Mouse (Mus musculus) c-Kit-positive CD71-negative TER-119-negative erythroid progenitor cells, embryonic 14.5 days (primary cell): Measurements from ENCODE around the gene Scin.
"Not testable (repeated sequence)": the region's sequence is repeated elsewhere in the genome, so short reads cannot be mapped to it uniquely, and the experiment has no call there.

Source experiments
- DNase-seq: peaks from one replicate; pipeline ENCODE4 v3.0.0-alpha.2; 2013; ENCODE audit warnings: low read depth

Scin gene

DNA sequence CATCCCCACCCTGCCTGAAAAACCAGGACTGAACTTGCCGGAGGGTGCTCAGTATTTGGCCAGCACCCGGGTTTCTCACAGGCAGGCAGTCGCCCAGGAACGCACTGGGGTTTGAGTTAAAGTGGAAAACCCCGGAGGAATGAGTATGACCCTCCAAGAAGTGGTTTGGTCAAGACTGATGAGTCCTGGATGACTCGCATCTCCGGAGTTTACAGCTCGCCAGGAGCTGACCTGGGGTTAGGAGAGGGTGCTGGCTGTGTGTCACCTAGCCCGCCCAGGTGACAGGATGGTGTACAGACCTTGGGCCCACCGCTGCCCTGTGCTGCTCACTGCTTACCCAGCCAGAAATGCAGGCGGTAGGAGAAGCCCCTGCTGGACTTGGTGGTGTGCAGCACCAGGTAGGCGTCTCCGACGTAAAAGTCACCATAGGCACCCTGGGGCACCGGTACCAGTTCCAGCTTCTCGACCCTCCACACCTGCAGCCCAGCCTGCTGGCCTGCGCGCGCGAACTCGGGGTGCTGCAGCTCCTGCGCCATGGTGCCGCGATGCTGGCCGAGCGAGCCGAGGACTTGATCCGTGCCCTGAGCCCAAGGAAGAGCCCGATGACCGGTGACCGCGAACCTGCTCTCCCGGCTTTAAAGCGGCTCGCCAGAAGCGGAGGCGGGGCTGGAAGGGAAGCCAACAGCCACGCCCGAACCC, at the start of gene Scin:
Gene Scin, minus strand, starts transcription at position 656 of the 699 bp plus-strand sequence.
- no peak for DNase-seq

DNA sequence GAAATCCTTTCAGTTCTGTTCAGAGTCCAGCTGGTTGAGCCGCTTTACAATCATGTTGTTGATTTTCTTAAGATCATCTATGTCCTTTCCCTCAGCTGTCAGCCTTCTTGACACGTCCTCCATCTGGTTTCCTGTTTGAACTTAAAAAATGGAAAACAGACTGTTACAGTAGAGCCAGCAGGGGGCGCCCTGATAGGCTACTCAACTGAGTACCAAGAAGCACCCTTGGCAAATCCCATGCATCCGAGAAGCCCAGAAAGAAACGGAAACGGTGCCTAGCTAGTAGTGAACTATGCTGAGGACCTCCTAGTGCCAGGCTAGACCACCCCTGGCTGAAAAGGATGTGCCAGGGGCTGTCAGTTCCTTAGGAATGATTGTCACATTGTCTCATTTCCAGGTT, 43.1 kb upstream of the Scin start:
- no peak for DNase-seq

DNA sequence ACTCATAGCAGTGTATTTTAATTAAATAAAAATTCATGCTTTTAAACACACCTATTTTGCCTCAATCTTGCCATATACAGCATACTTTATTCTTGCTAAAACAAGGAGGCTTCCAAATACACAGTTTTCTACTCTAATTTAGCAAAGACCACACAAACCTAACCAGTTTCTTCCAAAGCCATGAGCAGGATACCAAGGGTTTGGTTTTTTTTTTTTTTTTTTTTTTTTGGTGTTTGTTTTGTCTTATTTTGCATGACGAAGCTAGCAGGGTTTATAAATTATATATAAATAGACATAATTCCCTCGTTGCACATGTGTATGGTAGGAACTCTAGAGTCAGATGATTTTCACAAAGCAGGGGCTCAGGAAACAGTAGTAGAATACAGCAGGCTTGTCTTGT, 42.1 kb upstream of the Scin start:
- DNase-seq = no peak

DNA sequence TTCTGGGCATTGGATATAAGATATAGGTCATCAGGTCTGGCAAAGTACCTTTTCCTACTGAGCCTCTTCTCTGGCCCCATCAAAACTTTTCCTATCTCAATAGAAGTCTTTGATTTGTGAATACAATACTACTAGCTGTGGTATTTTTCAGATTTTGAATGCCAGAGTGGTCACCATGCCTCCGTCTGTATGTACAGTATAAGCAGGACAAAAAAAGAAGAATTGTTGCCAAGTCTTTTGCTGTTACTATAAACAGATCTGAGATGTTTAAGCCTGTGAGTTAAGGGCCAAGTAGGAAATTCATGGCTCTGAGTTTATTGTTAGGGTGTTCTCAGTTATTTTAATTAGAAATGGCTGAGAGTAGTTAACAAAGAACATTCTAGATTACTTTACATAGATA, 41.1 kb upstream of the Scin start:
- DNase-seq = not testable (repeated sequence)

DNA sequence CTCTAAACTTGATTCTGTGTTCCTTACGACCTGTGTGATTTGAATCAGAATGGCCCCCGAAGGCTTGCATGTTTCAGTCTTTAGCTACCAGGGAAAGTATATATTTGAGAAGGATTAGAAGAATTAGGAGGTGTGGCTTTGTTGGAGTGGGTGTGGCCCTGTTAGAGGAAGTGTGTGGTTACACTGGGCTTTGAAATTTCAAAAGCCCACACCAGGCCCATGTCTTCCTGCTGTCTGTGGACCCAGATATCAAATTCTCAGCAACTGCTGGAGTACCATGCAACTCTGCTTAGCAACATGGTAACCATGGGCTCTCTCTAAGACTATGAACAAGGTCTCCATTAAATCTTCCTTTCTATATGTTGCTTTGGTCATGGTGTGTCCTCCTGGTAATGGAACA, 37.6 kb upstream of the Scin start:
- no peak for DNase-seq

DNA sequence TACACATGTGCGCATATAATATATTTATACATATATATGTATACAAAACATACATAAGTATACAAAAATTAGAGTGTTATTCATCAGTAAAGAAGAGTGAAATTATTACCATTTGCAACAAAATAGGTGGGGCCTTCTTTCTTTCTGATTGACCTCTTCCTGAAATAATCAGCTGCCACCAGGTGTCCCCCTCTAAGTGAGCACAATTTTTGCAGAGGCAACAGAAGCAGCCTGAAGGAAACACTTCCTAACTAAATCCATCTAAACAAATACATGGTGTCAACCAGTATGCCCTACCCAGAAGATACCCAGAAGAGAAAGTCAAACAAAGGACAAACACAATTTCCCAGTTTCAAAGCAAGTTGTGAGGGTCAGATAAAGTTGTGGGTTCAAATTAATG, 35.6 kb upstream of the Scin start:
- DNase-seq = no peak

DNA sequence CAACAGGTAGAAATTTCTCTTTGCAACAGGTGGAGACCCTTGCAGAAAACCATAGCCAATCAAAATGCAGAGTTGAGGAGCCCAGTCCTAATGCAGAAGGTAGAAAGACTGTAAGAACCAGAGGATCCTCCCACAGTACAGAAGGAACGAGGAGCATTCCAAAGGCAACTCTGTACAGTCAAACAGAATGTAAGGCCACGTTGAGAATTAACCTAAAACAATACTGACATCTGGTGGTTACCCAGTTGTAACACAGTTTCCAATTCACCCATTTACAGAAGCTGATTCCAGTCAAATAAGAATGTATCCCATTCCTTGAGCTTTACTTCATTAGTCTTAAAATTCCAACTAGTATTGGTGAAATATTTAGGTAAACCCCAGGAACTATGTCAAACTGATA, 30.6 kb upstream of the Scin start:
- no peak for DNase-seq

DNA sequence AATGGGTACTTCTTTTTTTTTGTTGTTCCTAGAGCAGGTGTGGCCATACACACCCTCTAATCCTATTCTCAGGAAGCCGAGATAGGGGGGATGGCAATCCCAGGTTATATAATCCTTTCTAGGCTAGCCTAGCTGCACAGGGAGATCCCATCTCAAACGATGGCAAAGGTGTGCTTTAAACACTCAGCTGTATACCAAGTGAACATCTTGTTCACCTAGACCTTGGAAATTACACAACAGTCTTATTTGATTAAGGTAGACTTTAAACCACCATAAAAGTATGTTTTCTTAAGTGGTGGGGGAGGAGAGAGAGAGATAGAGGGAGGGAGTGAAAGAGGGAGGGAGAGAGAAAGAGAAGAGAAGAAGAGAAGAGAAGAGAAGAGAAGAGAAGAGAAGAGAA, 26.7 kb upstream of the Scin start:
- no peak for DNase-seq

DNA sequence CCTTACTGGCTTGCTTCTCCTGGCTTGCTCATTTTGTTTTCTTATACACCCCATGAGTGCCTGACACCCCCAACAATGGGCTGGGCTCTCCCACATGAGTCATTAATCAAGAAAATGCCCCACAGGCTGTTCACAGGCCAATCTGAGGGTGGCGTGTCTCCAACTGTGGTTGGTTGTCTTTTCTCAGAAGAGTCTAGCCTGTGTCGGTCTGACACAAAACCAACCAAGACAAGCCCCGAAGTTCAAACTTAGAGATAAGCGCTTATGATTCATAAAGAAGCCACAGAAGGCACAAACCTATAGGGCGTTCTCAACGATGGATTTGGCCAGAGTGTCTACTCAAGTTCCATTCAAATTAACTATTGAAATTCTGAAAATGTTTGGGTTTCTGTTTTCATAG, 20.2 kb upstream of the Scin start:
- DNase-seq = no peak

DNA sequence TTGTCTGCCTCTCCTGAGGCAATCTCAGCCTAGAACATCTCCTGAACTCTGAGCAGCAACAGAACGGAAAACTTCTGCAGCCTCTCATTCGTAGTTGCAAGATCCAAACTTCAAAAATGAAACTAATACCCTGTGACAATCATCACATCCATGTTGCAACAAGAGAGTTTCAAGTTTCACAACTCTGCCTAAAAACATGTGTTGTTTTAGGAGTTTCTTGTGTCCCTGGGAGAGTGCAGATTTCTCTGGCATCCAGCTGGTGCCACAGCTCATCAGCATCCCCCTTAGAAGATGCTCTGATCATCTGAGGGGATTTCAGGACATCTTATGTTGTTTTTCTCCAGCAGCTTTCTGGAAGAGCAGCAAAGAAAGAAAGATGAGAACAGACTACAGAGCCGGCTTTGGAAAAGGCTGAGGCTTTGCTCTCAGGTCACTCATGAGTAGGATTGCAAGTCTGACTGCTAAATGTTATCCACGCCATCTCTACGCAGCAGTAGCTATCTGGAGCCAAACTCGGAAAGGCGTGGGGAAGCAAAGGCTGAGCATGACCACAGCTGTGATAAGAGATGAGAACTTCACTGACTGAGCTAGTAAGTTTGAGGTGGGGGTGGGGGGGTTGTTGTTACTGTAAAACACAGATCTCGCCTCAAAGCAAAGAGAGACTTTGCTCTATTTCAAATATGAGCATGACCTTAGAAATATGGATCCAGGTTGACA, 18.5 kb upstream of the Scin start:
- DNase-seq = no peak

DNA sequence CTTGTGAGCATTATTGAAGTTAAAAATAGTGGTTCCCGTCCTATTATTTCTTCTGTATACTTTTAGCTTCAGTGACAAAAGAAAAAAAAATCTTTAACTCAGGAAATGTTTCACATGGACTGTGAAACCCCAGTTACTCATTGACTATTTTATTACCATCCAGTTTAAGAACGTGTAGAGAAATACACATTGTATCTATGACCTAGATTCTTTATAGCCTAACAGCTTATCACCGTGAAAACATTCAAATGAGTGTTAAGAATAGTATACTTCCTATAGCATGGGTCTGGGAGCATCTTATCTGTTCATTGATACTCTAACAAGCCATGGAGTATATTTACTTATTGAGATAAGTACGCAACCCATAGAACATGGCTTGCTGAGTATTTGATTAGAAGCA, 13.3 kb upstream of the Scin start:
- no peak for DNase-seq

DNA sequence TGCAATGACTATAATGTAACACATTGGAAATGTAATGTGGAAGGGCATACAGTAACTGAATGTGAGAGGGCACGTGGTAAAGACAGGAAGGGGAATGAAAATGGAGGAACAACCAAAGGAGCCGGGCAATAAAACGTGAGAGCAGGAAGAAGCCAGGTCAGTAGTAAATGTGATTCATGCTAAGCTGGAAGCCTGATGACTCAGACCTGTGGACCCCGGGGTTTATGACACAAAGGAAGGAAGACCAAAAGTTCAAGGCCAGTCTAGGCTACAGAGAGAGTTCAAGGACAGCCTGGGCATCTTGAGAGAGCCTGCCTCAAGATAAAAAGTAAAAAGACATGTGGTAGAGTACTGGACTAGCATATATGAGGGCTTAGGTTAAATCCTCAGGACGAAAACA, 12.5 kb upstream of the Scin start:
- DNase-seq = no peak

DNA sequence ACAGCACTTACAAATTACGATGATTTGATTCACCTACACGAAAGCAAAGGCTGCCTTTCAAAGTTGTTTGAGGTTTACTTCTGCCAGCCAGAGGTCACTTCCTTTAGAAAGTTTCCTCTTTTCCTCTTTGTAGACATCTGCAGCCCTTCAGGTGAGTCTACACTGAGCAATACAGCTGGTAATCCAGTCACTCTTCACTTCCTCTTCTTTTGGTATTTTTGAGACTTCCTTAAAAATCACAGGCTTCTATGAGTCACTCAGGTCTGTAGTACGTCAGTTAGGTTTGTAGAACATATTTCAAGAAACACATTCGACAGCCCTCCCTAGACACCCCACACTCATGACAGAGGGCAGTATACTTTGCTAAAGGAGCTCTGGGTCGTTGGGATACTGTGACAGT, 6.7 kb upstream of the Scin start:
- no peak for DNase-seq

DNA sequence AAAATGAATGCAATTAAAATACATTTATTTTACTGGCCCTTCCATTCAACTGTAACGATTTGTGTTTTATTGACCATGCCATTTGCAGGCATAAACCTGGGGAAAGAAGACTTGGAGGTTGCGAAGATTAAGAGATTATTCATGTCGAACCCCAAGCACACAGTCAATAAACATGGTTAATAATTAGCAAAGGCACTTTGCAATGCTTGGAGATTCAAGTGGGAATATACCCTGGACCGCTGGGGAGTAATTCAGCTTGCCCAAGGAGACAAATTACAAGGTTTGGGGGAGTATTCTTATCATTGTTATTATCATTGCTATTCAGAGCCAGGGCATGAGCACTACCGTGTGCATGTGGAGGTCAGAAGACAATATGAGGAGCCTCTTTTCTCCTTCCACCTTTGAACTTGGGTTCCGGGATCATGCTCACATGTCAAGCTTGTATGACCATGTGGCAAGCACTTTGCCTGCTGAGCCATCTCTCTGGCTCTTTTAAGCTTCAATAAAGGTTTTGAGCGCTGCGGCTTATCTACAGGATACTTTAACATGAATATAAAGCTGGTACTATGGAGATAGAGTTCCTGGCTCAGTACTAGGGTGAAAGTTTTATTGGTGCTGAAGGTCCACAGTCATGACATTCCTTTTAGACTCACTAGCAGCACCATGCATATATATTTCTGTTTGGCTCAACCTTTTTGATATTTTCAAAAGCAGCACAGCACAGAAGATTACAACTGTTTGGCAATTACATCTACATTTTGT, 5.6 kb upstream of the Scin start:
- DNase-seq = no peak

DNA sequence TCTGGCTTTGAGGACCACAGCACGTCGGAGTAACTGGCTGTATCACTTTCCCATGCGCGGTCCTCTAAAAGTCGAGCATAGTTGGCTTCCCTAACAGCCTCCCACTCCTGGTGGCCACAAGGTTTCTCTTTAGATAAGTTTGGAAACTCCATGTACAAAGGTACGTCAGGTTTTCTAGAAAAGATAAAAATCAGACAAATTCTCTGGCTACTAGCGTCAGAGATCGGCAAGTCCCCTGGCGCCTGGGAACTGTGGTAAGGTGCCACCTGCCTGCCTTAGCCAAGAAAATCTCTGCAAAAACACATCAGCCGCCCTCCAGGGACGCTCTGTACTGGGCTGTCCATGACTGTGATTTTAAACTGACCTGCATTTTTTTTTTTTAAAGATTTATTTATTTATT, 501 bp upstream of the Scin start:
- no peak for DNase-seq

DNA sequence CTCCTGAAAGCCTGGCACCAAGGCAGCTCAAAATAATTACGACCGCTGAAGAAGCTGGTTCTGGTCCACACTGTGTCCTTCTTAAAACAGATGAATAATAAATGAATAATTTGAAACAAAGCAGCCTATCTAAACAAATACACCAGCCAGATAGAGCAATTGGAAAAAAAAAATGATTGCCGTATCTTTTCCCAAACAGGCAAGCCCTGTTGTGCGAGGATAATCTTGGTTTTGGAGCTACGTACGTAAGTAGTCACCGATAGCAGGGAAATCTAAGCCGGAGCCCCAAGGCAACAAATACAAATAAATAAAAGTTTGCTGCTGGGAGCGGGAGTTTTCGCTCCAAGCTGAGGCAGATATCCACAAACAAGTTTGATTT, 845 bp downstream of the Scin start:
- DNase-seq = no peak

DNA sequence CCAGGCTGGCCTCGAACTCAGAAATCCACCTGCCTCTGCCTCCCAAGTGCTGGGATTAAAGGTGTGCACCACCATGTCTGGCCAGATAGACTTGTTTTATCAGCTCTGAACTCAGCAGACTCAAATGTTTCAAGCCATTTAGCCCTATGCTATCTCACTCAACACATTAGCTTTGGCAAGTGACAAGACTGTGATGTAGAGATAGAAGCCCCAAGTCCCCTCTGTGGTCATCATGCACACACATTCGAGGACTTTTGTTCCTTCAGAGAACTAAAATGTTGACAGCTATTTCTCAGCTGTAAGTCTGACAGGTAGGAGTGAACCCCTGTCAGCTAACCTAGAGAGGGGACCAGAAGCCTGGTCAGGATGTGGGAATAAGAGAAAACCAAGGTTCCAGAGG, 15.2 kb downstream of the Scin start:
- DNase-seq = no peak

DNA sequence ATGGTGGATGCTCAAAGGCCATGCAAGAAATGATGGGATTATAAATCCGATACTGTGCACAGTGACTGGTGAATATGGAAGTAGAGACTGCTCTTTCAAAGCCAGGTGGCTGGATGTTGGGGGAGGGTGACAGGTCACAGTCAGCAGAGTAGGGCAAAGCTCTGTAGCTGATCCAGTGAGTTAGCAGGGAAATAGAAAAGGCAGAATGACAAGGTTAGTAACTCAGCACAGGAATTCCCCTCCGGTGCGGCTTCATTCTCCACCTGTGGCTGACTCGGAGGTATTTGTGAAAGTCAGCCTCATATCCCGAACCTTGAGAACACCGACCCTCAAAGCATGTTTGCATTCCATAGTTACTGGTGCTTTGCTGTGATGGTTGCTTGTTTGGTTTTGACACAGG, 17.0 kb downstream of the Scin start:
- DNase-seq = no peak

DNA sequence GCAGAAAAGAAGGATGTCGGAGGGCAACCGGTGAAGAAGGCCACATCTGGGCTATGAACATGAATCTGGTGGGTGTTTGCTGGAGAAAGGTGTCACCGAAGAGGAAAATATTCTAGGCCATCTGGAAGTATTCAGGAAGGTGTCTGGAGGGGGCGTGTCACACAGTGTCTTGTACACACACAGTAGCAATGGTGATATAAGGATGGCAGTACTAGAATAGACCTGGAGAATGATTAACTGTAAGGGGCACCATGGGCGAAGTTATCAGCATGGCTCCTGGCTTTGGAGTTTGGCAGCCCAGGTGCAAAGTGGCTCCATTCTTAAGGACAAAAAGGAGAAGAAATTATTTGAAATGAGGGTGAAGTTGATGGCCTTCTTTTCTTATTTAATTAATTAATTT, 17.8 kb downstream of the Scin start:
- DNase-seq = no peak

DNA sequence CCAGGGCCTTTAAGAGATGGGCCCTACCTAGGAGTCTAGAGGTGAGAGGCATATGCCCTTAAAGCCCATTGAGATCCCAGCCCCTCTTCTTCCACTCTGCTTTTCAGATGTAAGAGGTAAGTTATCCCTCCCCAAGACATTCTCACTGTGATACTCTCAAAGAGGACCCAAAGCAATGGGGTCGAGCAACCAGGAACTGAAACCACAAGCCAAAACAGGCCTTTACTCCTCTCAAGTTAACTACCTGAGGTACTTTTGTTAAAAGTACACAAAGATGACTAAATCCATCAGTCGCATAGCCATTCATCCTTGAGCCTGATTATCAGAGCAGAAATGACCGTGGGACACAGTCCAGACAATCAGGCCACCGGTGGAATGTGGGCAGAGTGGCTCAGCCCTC, 19.1 kb downstream of the Scin start:
- no peak for DNase-seq

DNA sequence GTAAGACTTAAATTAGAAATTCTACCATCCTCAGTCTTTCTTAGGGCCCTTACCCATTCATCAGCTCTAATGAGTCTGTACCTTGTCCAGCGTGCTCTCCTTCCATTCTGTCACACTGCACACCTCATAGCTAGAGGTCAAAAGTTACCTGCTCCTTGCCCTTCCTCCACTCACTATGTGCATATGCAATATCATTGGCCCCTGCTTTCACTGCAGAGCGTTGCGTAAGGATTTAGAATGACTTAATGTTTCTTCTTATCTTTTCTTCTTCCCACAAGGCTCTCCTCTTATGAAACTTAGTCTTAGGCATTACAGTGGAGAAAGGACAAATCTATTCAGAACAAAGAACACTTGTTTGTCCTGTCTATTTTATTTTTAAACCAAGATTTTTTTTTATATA, 20.0 kb downstream of the Scin start:
- no peak for DNase-seq

DNA sequence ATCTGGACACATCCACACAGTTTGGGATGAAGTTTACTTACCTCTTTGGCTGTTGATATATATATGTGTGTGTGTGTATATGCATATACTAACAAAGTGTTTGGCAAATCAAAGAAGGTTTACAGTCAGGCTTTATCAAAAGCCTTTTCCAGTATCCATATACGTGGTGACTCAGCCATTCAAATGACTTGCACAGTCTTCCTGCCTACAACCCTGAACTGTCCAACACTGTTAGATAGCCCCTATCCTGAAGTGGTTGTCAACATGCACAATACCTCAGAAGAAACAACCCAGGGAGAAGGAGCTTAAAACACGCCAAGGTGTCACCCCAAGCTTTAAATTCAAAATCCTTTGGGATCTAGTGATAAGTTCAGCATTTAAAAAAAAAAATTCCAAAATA, 20.4 kb downstream of the Scin start:
- DNase-seq = no peak

DNA sequence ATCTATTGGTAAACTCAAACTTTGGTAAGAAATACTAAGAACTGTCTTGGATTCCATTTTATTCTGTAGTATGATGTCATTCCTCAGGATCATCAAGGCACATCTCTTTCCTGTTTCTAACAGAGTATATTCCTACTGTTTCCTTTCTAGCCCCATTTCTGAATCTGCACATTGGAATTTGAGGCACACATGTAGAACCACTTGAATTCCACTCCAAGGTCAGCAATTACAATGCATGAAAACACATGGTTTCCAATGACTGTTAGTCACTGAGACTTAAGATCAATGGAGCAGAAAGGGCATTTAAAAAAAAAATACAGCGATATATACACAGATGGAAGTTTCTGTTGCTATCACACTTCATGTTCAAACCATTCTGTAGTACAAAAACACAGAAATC, 24.8 kb downstream of the Scin start:
- DNase-seq = no peak
